Mouse (Mus musculus): Measurements from ENCODE around the gene Mfsd12.
A peak's percentile ranks its signal among the peaks of the same experiment; 100 is the strongest.

DNA sequence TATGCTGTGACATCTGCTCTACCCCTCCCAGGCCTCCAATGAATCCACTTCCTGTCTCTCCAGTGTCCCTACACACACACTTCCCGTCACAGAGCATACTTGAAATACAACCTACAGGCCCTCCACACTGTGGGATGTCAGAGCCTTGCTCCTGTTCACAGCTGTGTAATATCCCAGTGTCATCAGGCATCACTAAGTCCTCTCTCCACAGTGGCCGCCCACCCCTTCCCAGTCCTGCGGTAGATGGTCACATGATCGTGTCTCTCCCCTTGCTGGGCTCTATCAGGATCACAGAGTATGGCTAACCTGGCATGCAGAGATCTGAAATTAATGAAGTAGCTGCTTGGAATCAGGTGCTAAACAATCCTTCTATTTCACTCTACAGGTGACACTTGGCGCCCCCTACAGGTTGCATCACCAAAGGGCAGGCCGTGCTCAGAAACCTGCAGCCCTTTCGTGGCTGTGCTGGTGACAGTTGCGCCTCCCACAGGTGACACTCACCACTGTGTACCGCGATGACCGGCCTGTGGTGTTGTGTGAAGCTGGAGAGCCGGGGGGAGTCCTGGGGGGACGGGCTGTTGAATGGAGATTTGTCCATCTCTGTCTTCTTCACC, 48.4 kb downstream of the Mfsd12 start:
- TF ChIP-seq CTCF (IDR thresholded peaks at IDR 0.05; ENCODE audit: control insufficient read depth, insufficient read depth, insufficient read length) (peak; percentile 67), CEBPB (IDR thresholded peaks at IDR 0.05; ENCODE audit: low read depth) (no peak), MAX (IDR thresholded peaks at IDR 0.05) (no peak), USF1 (IDR thresholded peaks at IDR 0.05; ENCODE audit: low read depth) (no peak)

All from C2C12 (cell line).